Mouse (Mus musculus) liver, embryonic 13.5 days (tissue): ENCODE data around the gene Sytl1. TPM values are rescaled to one million over a fixed set of nuclear protein-coding genes. Genes with fewer than 3 reads are reported as not detected.
A peak's percentile ranks its signal among the peaks of the same experiment; 100 is the strongest.

ENCODE experiments used
- ATAC-seq: fragments of 200-750 bp; cut with Nextera tagmentation; 2 replicates; pipeline ENCODE4 v1.8.0; 2017; ENCODE audit warnings: low read depth, mild to moderate bottlenecking, moderate number of reproducible peaks, moderate library complexity
- DNase-seq: peaks from one replicate; pipeline ENCODE4 v3.0.0; 2022
- H3K27ac ChIP-seq: fragments of 300-500 bp; sonication (generic); 2 replicates; pipeline ENCODE4 v1.5.1; 2015; ENCODE audit warnings: moderate library complexity, mild to moderate bottlenecking, inconsistent platforms
- H3K27me3 ChIP-seq: fragments of 300-500 bp; sonication (generic); 2 replicates; pipeline ENCODE4 v1.6.1; 2015; ENCODE audit warnings: mild to moderate bottlenecking, inconsistent platforms
- H3K36me3 ChIP-seq: fragments of 300-500 bp; sonication (generic); 2 replicates; pipeline ENCODE4 v1.6.1; 2015; ENCODE audit warnings: mild to moderate bottlenecking, inconsistent platforms
- H3K4me1 ChIP-seq: fragments of 300-500 bp; sonication (generic); replicated peaks from 2 replicates; pipeline ENCODE4 v1.6.1; 2015; ENCODE audit warnings: inconsistent platforms
- H3K4me2 ChIP-seq: fragments of 300-500 bp; sonication (generic); 2 replicates; pipeline ENCODE4 v1.6.1; 2015; ENCODE audit warnings: inconsistent platforms, mild to moderate bottlenecking, moderate library complexity
- H3K4me3 ChIP-seq: fragments of 300-500 bp; sonication (generic); replicated peaks from 2 replicates; pipeline ENCODE4 v1.5.1; 2015; ENCODE audit warnings: mild to moderate bottlenecking, inconsistent platforms
- H3K9ac ChIP-seq: fragments of 300-500 bp; sonication (generic); 2 replicates; pipeline ENCODE4 v1.6.1; 2015; ENCODE audit warnings: mild to moderate bottlenecking, inconsistent platforms
- H3K9me3 ChIP-seq: fragments of 300-500 bp; sonication (generic); replicated peaks from 2 replicates; pipeline ENCODE4 v1.6.1; 2016; ENCODE audit warnings: inconsistent platforms
- whole genome bisulfite sequencing: fragments of 180-500 bp; shearing (Covaris S2); methylation state at CpG from one replicate; pipeline ENCODE4 v1.1.7; 2015; ENCODE audit not compliant: insufficient replicate concordance; 5-methylcytosine and 5-hydroxymethylcytosine counted together
- polyA plus RNA-seq: library from polyadenylated mRNA; unstranded; fragments of >200 nt; fragmentation: Nextera tagmentation; extraction: Ambion mirVana; gene quantifications from 2 replicates; pipeline ENCODE4 v1.2.1, GENCODE M21; 2015

Gene Sytl1
- polyA plus RNA-seq, 1 experiment from 2014 or later: 0.55 TPM

DNA sequence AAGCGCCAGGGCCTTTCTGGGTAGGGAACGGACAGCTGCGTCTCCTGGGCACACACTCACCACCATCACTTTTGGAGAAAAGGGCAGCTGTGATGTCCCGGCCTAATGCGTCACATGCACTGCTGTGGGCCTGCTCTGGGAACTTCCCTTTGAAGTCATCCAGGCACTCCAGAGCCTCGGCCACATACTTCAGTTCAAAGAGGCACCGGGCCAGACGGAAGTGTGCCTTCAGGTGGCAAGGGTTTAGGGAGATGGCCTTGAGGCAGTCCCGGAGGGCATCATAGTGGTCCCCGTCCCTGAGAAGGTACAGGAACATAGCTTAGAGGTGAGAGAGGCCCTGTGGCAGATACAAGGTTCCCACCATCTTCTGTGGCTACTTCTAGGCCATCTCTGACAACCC is 34.4 kb upstream of the Sytl1 start:
- Histone ChIP-seq H3K27me3 (0 out of 2 replicates have a peak, but pooled peaks cover 3% of the 10 kb centered on the region), H3K9me3 (no peaks in the 10 kb centered on the region), H3K4me2 (no peak overlapping the region), H3K4me3 (no peak overlapping the region), H3K9ac (no peak overlapping the region), H3K27ac (no peak overlapping the region), H3K4me1 (peaks cover 7% of the 10 kb centered on the region), H3K36me3 (peaks cover 53% of the 10 kb centered on the region)
- no peak for DNase-seq
- ATAC-seq: no peak
- 69% methylated on average over 10 of the region's 10 CpGs for WGBS

GRCm38 (mm10) chr4:133294084-133294483 is 31.2 kb upstream of the Sytl1 start:
- Histone ChIP-seq H3K4me1 (peaks cover 19% of the 10 kb centered on the region), H3K4me2 (no peak overlapping the region), H3K9ac (no peak overlapping the region), H3K36me3 (peaks cover 37% of the 10 kb centered on the region), H3K27ac (no peak overlapping the region), H3K9me3 (no peaks in the 10 kb centered on the region), H3K27me3 (0 out of 2 replicates have a peak, but pooled peaks cover 3% of the 10 kb centered on the region), H3K4me3 (no peak overlapping the region)
- 82% methylated on average over 11 of the region's 11 CpGs for WGBS
- DNase-seq: no peak
- ATAC-seq: no peak

GRCm38 (mm10) chr4:133292901-133293843 is 30.3 kb upstream of the Sytl1 start:
- H3K9ac ChIP-seq: no peak overlapping the region
- no peak overlapping the region for H3K4me2 ChIP-seq
- ATAC-seq: no peak
- no peak for DNase-seq
- 61% methylated on average over 24 of the region's 24 CpGs for WGBS
- 0 out of 2 replicates have a peak, but pooled peaks cover 3% of the 10 kb centered on the region for H3K27me3 ChIP-seq
- H3K4me1 ChIP-seq: peaks cover 19% of the 10 kb centered on the region
- H3K36me3 ChIP-seq: peaks cover 37% of the 10 kb centered on the region
- no peaks in the 10 kb centered on the region for H3K9me3 ChIP-seq
- no peak overlapping the region for H3K4me3 ChIP-seq
- H3K27ac ChIP-seq: no peak overlapping the region

DNA sequence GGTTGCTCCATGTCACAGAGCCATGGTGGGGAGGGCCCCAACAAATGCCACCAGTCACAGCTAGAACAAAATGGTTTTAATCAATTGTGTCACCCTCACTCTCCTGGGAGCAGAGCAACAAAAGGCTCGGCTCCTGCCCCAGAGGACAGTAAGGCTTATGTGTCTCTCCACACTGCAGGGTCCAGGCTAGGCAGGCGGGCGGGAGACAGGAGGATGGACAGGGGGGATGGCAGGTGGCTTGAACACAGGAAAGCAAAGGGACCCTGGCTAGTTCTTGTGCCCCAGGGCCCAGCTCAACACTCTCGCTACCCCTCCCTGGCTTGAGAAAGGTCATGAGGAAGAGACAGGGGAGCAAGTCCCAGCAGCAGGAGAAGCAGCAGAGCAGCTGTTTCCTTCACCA is 29.5 kb upstream of the Sytl1 start:
- WGBS: 82% methylated on average over 4 of the region's 4 CpGs
- DNase-seq (no peak), ATAC-seq (no peak)
- 0 out of 2 replicates have a peak, but pooled peaks cover 3% of the 10 kb centered on the region for H3K27me3 ChIP-seq
- no peak overlapping the region for H3K4me3 ChIP-seq
- no peak overlapping the region for H3K27ac ChIP-seq
- no peak overlapping the region for H3K4me2 ChIP-seq
- H3K9ac ChIP-seq: no peak overlapping the region
- H3K4me1 ChIP-seq: peaks cover 26% of the 10 kb centered on the region
- peaks cover 37% of the 10 kb centered on the region for H3K36me3 ChIP-seq
- no peaks in the 10 kb centered on the region for H3K9me3 ChIP-seq

DNA sequence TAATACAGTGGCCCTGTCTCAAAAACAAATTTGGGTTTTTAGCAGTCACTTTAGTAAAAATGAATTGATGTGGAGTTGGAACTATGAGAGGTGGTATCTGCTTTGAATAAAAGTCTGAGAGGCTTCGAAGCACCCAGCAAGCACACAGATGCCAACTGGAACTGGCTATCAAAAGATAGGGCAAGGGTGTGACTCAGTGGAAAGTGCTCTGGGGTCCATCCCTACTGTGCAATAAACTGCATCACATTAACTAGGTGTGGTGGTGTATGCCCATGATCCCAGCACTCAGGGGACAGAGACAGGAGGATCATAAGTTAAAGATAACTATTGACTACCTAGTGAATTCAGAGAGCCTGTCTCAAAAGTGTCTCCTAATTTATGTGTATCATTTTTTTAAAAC is 28.3 kb upstream of the Sytl1 start:
- Histone ChIP-seq H3K27me3 (0 out of 2 replicates have a peak, but pooled peaks cover 3% of the 10 kb centered on the region), H3K9me3 (no peaks in the 10 kb centered on the region), H3K27ac (no peak overlapping the region), H3K4me3 (no peak overlapping the region), H3K36me3 (peaks cover 27% of the 10 kb centered on the region), H3K4me2 (no peak overlapping the region), H3K4me1 (peaks cover 37% of the 10 kb centered on the region), H3K9ac (no peak overlapping the region)
- DNase-seq: peak; percentile 46
- peak; percentile 58; the same call in 1 of the 2 replicates for ATAC-seq
- 53% methylated on average over 1 of the region's 1 CpGs for WGBS

DNA sequence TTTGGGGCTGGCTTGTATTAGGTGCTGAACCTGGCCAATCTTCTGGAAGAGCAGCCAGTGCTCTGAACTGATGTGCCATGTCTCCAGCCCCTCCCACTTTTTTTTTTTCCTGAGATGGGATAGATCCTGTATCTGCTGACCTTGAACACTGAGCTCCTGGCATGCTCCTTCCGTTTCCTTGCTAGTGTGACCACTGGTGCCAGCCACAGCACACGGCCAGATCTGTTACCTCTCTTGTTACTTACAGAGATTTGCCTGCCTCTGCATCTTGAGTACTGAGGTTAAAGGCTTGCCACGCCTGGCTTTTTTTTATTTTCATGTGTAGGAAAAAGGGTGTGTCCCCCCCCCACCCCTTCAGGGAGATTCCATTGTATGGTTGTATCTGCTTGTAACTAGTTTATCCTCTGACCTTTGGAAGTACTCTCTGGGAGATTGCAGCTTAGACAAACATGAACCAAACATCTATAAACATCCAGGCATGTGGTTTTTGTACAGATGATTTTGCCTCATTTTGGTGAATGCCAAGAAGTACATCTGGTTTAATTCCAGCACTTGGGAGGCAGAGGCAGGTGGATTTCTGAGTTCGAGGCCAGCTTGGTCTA is 23.7 kb upstream of the Sytl1 start:
- Histone ChIP-seq H3K9ac (no peak overlapping the region), H3K4me2 (peak overlapping the region; percentile 51), H3K4me1 (peaks cover 72% of the 10 kb centered on the region), H3K36me3 (no peaks in the 10 kb centered on the region), H3K9me3 (no peaks in the 10 kb centered on the region), H3K4me3 (no peak overlapping the region), H3K27me3 (no peaks in the 10 kb centered on the region), H3K27ac (peak overlapping the region; percentile 53; the same call in 1 of the 2 replicates)
- ATAC-seq (no peak), DNase-seq (peak; percentile 34)
- WGBS: 47% methylated on average over 4 of the region's 4 CpGs

DNA sequence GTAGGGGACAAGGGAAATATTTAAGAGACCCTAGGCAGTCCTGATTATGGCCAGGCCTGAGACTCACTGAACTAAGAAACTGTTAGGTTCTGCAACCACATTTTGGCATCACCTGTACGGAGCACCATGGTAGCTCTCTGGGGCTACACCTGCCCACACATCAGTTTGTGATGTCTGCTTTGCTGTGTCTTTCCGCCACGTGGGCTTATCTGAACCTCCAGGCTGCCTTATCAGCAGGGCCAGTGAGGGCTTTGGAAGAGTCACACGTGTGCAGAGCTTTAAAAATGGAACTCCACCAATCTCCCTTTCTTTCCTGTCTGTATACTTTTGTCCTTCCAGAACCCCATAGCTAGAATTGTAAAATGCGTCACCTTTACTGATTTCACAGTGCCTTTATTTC is 23.0 kb upstream of the Sytl1 start:
- Histone ChIP-seq H3K36me3 (no peaks in the 10 kb centered on the region), H3K9ac (peak overlapping the region; percentile 34; the same call in 1 of the 2 replicates), H3K4me2 (peak overlapping the region; percentile 51), H3K27me3 (no peaks in the 10 kb centered on the region), H3K4me3 (0 out of 2 replicates have a peak overlapping the region, but pooled peaks have one; percentile 7), H3K4me1 (peaks cover 68% of the 10 kb centered on the region), H3K27ac (peak overlapping the region; percentile 89), H3K9me3 (no peaks in the 10 kb centered on the region)
- ATAC-seq: peak; percentile 89
- peak; percentile 92 for DNase-seq
- 13% methylated on average over 5 of the region's 5 CpGs for WGBS

DNA sequence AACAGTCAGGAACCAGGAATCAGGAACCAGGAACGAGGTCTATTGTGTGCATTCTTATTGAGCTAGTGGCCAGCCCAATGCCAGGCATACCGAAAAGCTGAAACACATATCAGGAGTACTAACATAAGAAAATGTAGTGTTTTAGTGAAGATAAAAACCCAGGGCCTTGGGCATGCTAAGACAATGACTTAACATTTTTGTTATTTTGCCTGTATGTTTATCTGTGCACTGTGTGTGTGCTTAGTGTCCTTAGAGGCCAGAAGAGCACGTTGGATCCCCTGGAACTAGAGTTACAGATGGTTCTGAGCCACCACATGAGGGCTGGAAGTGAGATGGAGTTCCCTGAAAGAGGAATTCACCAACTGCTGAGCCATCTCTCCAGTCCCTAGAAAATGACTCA is 22.4 kb upstream of the Sytl1 start:
- H3K4me3 ChIP-seq: no peak overlapping the region
- ATAC-seq: peak; percentile 78
- DNase-seq: peak; percentile 39
- H3K4me1 ChIP-seq: peaks cover 64% of the 10 kb centered on the region
- no peaks in the 10 kb centered on the region for H3K27me3 ChIP-seq
- no peaks in the 10 kb centered on the region for H3K36me3 ChIP-seq
- H3K9me3 ChIP-seq: no peaks in the 10 kb centered on the region
- WGBS: 19% methylated on average over 3 of the region's 3 CpGs
- H3K9ac ChIP-seq: peak overlapping the region; percentile 34
- H3K27ac ChIP-seq: peak overlapping the region; percentile 89
- H3K4me2 ChIP-seq: peak overlapping the region; percentile 51

DNA sequence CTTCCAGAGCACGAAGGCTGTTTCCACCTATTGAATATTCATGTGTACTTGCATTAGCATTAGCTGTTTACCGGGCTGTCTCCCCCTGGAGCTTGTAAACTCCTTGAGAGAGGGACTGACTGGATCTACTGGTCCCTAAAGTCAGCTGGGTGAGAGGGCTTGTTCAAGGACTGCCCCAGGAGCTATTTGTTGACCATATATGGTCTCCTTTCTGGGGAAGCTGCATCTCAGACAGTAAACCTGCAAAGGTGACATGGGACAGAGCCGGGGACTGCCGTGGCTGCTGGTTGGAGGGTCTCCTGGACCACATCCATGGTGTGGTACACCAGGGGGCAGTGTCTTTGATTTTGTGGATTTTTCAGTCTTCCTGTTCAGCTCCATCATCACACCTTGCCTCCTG is 19.7 kb upstream of the Sytl1 start:
- Histone ChIP-seq H3K4me3 (no peak overlapping the region), H3K9me3 (no peaks in the 10 kb centered on the region), H3K36me3 (no peaks in the 10 kb centered on the region), H3K27ac (no peak overlapping the region), H3K27me3 (no peaks in the 10 kb centered on the region), H3K4me2 (no peak overlapping the region), H3K9ac (no peak overlapping the region), H3K4me1 (peaks cover 70% of the 10 kb centered on the region)
- 55% methylated on average over 4 of the region's 4 CpGs for WGBS
- DNase-seq (no peak), ATAC-seq (no peak)

- H3K36me3 ChIP-seq: no peaks in the 10 kb centered on the region
- peaks cover 63% of the 10 kb centered on the region for H3K4me1 ChIP-seq
- H3K27ac ChIP-seq: no peak overlapping the region
- ATAC-seq (no peak), DNase-seq (no peak)
- H3K4me3 ChIP-seq: no peak overlapping the region
- H3K27me3 ChIP-seq: no peaks in the 10 kb centered on the region
- 56% methylated on average over 5 of the region's 5 CpGs for WGBS
- no peak overlapping the region for H3K4me2 ChIP-seq
- no peaks in the 10 kb centered on the region for H3K9me3 ChIP-seq
- H3K9ac ChIP-seq: no peak overlapping the region
These were observed 19.1 kb upstream of the Sytl1 start for GRCm38 (mm10) chr4:133281951-133282481.

DNA sequence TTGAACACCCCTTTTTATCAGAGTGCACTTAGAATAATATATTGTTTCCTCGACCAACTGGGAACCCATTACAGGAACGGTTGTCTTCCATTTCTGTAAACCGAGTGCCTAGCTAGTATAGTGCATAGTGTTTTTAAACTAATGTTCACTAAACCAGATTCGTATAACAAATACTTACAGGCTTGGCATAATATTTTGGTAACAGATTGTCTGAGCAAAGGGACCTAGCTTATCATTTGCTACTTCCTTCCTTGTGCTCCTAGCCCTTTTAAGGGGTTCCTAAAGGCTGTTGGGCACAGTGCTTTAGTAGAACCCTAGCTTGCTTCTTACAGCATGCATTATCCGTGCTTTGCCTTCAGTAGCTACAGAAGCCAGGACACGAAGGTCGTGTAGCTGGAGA is 18.6 kb upstream of the Sytl1 start:
- Histone ChIP-seq H3K4me3 (no peak overlapping the region), H3K27me3 (no peaks in the 10 kb centered on the region), H3K27ac (no peak overlapping the region), H3K4me1 (peaks cover 62% of the 10 kb centered on the region), H3K9me3 (no peaks in the 10 kb centered on the region), H3K36me3 (no peaks in the 10 kb centered on the region), H3K9ac (no peak overlapping the region), H3K4me2 (no peak overlapping the region)
- 34% methylated on average over 7 of the region's 7 CpGs for WGBS
- DNase-seq: no peak
- no peak for ATAC-seq
